12 mouse cellular contexts compared by ENCODE assay signal in the genomic region with DNA sequence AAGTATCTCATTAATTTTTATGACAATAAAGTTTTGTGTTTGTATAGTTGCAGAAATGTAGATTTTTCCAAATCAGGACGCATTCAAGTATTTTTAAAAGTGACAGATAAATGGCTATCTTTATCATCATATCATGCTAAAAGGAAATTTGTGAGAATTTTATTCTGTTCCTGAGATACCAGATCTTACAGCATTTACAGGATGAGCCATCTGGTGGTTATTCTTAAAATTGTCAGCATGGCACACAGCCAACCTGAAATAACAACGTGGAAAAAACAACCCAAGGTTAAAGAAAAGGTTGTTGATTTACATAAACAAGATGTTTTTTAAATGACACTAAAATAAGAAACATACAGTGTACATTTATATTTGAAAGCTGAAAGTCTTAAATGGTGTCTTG.
DNase-seq lines count a peak whose midpoint lies in the region; ATAC-seq lines count a peak whose summit lies in the region.
"Had no signal": no experiment of that assay in that cellular context is flagged by ENCODE, and none has a peak within 500 bp of the region (broad histone marks: within the 10 kb centered on the region; RNA-seq: fewer than 3 reads in every experiment).

No protein-coding gene starts in this region.

- intact Hi-C loops in left cerebral cortex, postnatal 4 days (cut with DNase I): no loop called here
- intact Hi-C loops in heart, postnatal 25 days (cut with DNase I): loop anchor here (5.0 kb wide), 1 partner anchor 581 kb away; no protein-coding TSS in a partner anchor

- peak; percentile 24 for DNase-seq in heart, postnatal 4 days
- no peak for DNase-seq in heart, embryonic 10.5 days (ENCODE audit: low spot score)
- DNase-seq in lung, postnatal 10 days: peak; percentile 22
- no peak for DNase-seq in lung, postnatal 25 days (ENCODE audit: low spot score)
- DNase-seq in brain, embryonic 18.5 days (ENCODE audit: low read depth, low spot score): peak; percentile 20
- DNase-seq in left cerebral cortex, postnatal 4 days: peak; percentile 24
- no peak for DNase-seq in heart, postnatal 25 days (ENCODE audit: low spot score)

- no peak overlapping the region for H3K4me3 ChIP-seq in heart, embryonic 10.5 days
- H3K4me3 ChIP-seq: hindbrain, embryonic 15.5 days; limb, embryonic 15.5 days; myocyte had no signal

- H3K9me3 ChIP-seq in heart, embryonic 10.5 days: no peaks in the 10 kb centered on the region
- H3K9me3 ChIP-seq: hindbrain, embryonic 15.5 days; limb, embryonic 15.5 days had no signal

- H3K27me3 ChIP-seq in heart, embryonic 10.5 days (ENCODE audit: insufficient read depth, poor library complexity, severe bottlenecking): no peaks in the 10 kb centered on the region
- H3K27me3 ChIP-seq: hindbrain, embryonic 15.5 days; limb, embryonic 15.5 days had no signal

- 64% methylated on average over 2 of the region's 2 CpGs for WGBS in heart, embryonic 10.5 days

- no peaks in the 10 kb centered on the region for H3K36me3 ChIP-seq in heart, embryonic 10.5 days
- H3K36me3 ChIP-seq: G1E; hindbrain, embryonic 15.5 days; limb, embryonic 15.5 days had no signal

- H3K27ac ChIP-seq in heart, embryonic 10.5 days: no peak overlapping the region
- H3K27ac ChIP-seq: hindbrain, embryonic 15.5 days; limb, embryonic 15.5 days had no signal

- no peak for ATAC-seq in CD4-positive, CD25-positive, alpha-beta regulatory T cell, adult 4 months

- H3K4me1 ChIP-seq in heart, embryonic 10.5 days: no peaks in the 10 kb centered on the region
- H3K4me1 ChIP-seq: limb, embryonic 15.5 days had no signal

Comparison
In these comparisons a context has a peak if more than half of its experiments do, and no peak if none do; other contexts are left out.
1. DNase-seq: peak in heart, postnatal 4 days (single experiment), lung, postnatal 10 days (single experiment), brain, embryonic 18.5 days (single experiment) and left cerebral cortex, postnatal 4 days (single experiment); none in heart, embryonic 10.5 days (single experiment), lung, postnatal 25 days (single experiment) and heart, postnatal 25 days (single experiment).